Mouse (Mus musculus) MEL (cell line): ENCODE measurements around the gene Ppef2.
A peak's percentile ranks its signal among the peaks of the same experiment; 100 is the strongest.

Source experiments
- CTCF ChIP-seq, 3 experiments: IDR thresholded peaks in 2 of 3; conservative IDR thresholded peaks in 1 of 3; 2 replicates each; pipeline ENCODE4 v1.5.1; 2011 to 2012; ENCODE audit warnings: low read length in 3 of 3, low read depth in 2 of 3, mild to moderate bottlenecking in 2 of 3, improper control_type of control experiment in 1 of 3, inconsistent platforms in 1 of 3, mixed read lengths in 1 of 3, moderate library complexity in 1 of 3; ENCODE audit not compliant: control insufficient read depth in 1 of 3, insufficient read depth in 1 of 3, poor library complexity in 1 of 3, severe bottlenecking in 1 of 3
- E2F4 ChIP-seq: IDR thresholded peaks from 2 replicates; pipeline ENCODE4 v1.6.1; 2011; ENCODE audit warnings: low read depth, low read length, improper control_type of control experiment, borderline replicate concordance
- EP300 ChIP-seq, 2 experiments: IDR thresholded peaks; 2 replicates each; pipeline ENCODE4 v1.6.1; 2011; ENCODE audit warnings: improper control_type of control experiment in 2 of 2, low read length in 2 of 2, low read depth in 1 of 2, mild to moderate bottlenecking in 1 of 2
- MAFK ChIP-seq: IDR thresholded peaks from 2 replicates; pipeline ENCODE4 v1.6.1; 2011; ENCODE audit warnings: low read depth, mild to moderate bottlenecking, low read length, improper control_type of control experiment, borderline replicate concordance
- MAX ChIP-seq: IDR thresholded peaks from 2 replicates; pipeline ENCODE4 v1.6.1; 2011; ENCODE audit warnings: low read length, improper control_type of control experiment
- MXI1 ChIP-seq: IDR thresholded peaks from 2 replicates; pipeline ENCODE4 v1.6.1; 2011; ENCODE audit warnings: mild to moderate bottlenecking, low read depth, low read length, improper control_type of control experiment
- NELFE ChIP-seq: IDR thresholded peaks from 2 replicates; pipeline ENCODE4 v1.6.1; 2011; ENCODE audit warnings: low read depth, low read length, improper control_type of control experiment
- POLR2A ChIP-seq, 2 experiments: IDR thresholded peaks; 2 replicates each; pipeline ENCODE4 v1.6.1; 2011 to 2012; ENCODE audit warnings: low read length in 2 of 2, mild to moderate bottlenecking in 2 of 2, control low read depth in 1 of 2, improper control_type of control experiment in 1 of 2, low read depth in 1 of 2, moderate library complexity in 1 of 2; ENCODE audit not compliant: control insufficient read depth in 1 of 2, insufficient read depth in 1 of 2, poor library complexity in 1 of 2
- POLR2AphosphoS2 ChIP-seq: IDR thresholded peaks from 2 replicates; pipeline ENCODE4 v1.6.1; 2011; ENCODE audit warnings: low read length, improper control_type of control experiment
- RAD21 ChIP-seq: IDR thresholded peaks from 2 replicates; pipeline ENCODE4 v1.6.1; 2011; ENCODE audit warnings: mild to moderate bottlenecking, low read depth, low read length, improper control_type of control experiment
- TAL1 ChIP-seq: IDR thresholded peaks from 2 replicates; pipeline ENCODE4 v1.6.1; 2012; ENCODE audit warnings: mild to moderate bottlenecking, inconsistent platforms, low read length, moderate library complexity, mixed read lengths
- TBP ChIP-seq: IDR thresholded peaks from 2 replicates; pipeline ENCODE4 v1.8.0; 2011; ENCODE audit warnings: low read depth, low read length, improper control_type of control experiment
- UBTF ChIP-seq: IDR thresholded peaks from 2 replicates; pipeline ENCODE4 v1.6.1; 2012; ENCODE audit warnings: low read depth, mild to moderate bottlenecking, inconsistent platforms, low read length, improper control_type of control experiment, moderate library complexity, borderline replicate concordance; ENCODE audit not compliant: insufficient read depth
- USF2 ChIP-seq, 2 experiments: IDR thresholded peaks; 2 replicates each; pipeline ENCODE4 v1.6.1; 2011 to 2012; ENCODE audit warnings: improper control_type of control experiment in 2 of 2, low read length in 2 of 2, borderline replicate concordance in 1 of 2, inconsistent platforms in 1 of 2, low read depth in 1 of 2, mild to moderate bottlenecking in 1 of 2; ENCODE audit not compliant: insufficient read depth in 1 of 2

DNA sequence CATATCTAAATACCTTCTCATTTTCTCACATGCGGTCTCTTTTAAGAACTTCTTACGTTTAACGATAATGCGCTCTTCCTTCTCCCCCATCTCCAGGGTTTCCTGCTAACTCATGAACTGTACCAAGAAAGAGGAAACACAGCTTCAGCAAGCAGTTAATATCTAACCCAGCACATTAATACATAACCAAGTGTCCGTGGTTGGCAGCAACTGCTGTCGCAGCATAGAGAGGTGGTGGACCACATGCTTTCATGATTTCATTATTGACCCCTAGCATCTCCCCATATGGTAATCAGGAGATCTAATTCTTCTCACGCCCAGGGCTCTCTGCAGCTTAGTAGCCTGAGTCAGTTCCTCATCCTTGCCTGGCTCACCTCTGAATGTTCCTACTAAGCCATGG lies 50.9 kb downstream of the Ppef2 start:
- TF ChIP-seq CTCF (IDR thresholded peaks at IDR 0.05 in 2 of 3, conservative IDR thresholded peaks at IDR 0.05 in 1 of 3; ENCODE audit: control insufficient read depth in 1 of 3, insufficient read depth in 1 of 3, low read depth in 2 of 3, low read length in 3 of 3, poor library complexity in 1 of 3, severe bottlenecking in 1 of 3) (no peak), POLR2AphosphoS2 (no peak), USF2 (IDR thresholded peaks at IDR 0.05; ENCODE audit: borderline replicate concordance in 1 of 2, insufficient read depth in 1 of 2, low read depth in 1 of 2, low read length in 2 of 2) (no peak), UBTF (no peak), POLR2A (IDR thresholded peaks at IDR 0.05; ENCODE audit: control insufficient read depth in 1 of 2, insufficient read depth in 1 of 2, low read depth in 1 of 2, low read length in 2 of 2, poor library complexity in 1 of 2) (no peak), NELFE (no peak), MXI1 (no peak), EP300 (IDR thresholded peaks at IDR 0.05; ENCODE audit: low read depth in 1 of 2, low read length in 2 of 2) (peak; percentile 77 to 84), MAFK (no peak), TBP (no peak), MAX (no peak; the same call in none of the 2 replicates), E2F4 (no peak), RAD21 (no peak), TAL1 (peak; percentile 47)
